Mouse (Mus musculus): Measurements from ENCODE around the gene Ubash3a. TPM values are rescaled to one million over a fixed set of nuclear protein-coding genes. Genes with fewer than 3 reads are reported as not detected.

Gene Ubash3a
- polyA plus RNA-seq, 1 experiment from 2014 or later: 0.03 TPM

- H3K9me3 ChIP-seq: no peaks in the 10 kb centered on the region
- 68% methylated on average over 8 of the region's 8 CpGs for WGBS
- H3K27ac ChIP-seq (replicated peaks): no peak overlapping the region
- H3K4me3 ChIP-seq: no peak overlapping the region
- H3K4me2 ChIP-seq (replicated peaks): no peak overlapping the region
- H3K9ac ChIP-seq (replicated peaks): no peak overlapping the region
- H3K36me3 ChIP-seq: no peaks in the 10 kb centered on the region
- no peaks in the 10 kb centered on the region for H3K27me3 ChIP-seq
- ATAC-seq (replicated peaks): no peak
- H3K4me1 ChIP-seq: no peaks in the 10 kb centered on the region
Measured at GRCm38 (mm10) chr17:31191825-31192224, 15.8 kb upstream of the Ubash3a start.

GRCm38 (mm10) chr17:31192663-31193062 lies 15.0 kb upstream of the Ubash3a start:
- 74% methylated on average over 2 of the region's 2 CpGs for WGBS
- no peaks in the 10 kb centered on the region for H3K36me3 ChIP-seq
- ATAC-seq (replicated peaks): no peak

GRCm38 (mm10) chr17:31193360-31193759 lies 14.3 kb upstream of the Ubash3a start:
- 85% methylated on average over 9 of the region's 9 CpGs for WGBS

More at GRCm38 (mm10) chr17:31192663-31193062, 15.0 kb upstream of the Ubash3a start:
- H3K9me3 ChIP-seq: no peaks in the 10 kb centered on the region
- no peak overlapping the region for H3K27ac ChIP-seq (replicated peaks)
- H3K4me3 ChIP-seq: no peak overlapping the region
- H3K9ac ChIP-seq (replicated peaks): no peak overlapping the region
- no peaks in the 10 kb centered on the region for H3K4me1 ChIP-seq
- no peaks in the 10 kb centered on the region for H3K27me3 ChIP-seq
- no peak overlapping the region for H3K4me2 ChIP-seq (replicated peaks)

GRCm38 (mm10) chr17:31195207-31195606 lies 12.5 kb upstream of the Ubash3a start:
- WGBS: 80% methylated on average over 6 of the region's 6 CpGs
- Histone ChIP-seq H3K9ac (replicated peaks) (no peak overlapping the region), H3K4me1 (no peaks in the 10 kb centered on the region), H3K9me3 (no peaks in the 10 kb centered on the region), H3K27me3 (no peaks in the 10 kb centered on the region), H3K4me3 (no peak overlapping the region), H3K36me3 (no peaks in the 10 kb centered on the region), H3K27ac (replicated peaks) (no peak overlapping the region), H3K4me2 (replicated peaks) (no peak overlapping the region)
- ATAC-seq (replicated peaks): no peak

More at GRCm38 (mm10) chr17:31193360-31193759, 14.3 kb upstream of the Ubash3a start:
- ATAC-seq (replicated peaks): no peak
- H3K4me3 ChIP-seq: no peak overlapping the region
- H3K9ac ChIP-seq (replicated peaks): no peak overlapping the region
- H3K9me3 ChIP-seq: no peaks in the 10 kb centered on the region
- H3K27me3 ChIP-seq: no peaks in the 10 kb centered on the region
- no peaks in the 10 kb centered on the region for H3K4me1 ChIP-seq
- no peak overlapping the region for H3K27ac ChIP-seq (replicated peaks)
- no peaks in the 10 kb centered on the region for H3K36me3 ChIP-seq
- H3K4me2 ChIP-seq (replicated peaks): no peak overlapping the region

GRCm38 (mm10) chr17:31196283-31196682 lies 11.4 kb upstream of the Ubash3a start:
- ATAC-seq (replicated peaks): no peak

GRCm38 (mm10) chr17:31198877-31199276 lies 8.8 kb upstream of the Ubash3a start, which contains the start of gene Tmprss3:
Tmprss3 (minus strand) TSS chr17:31198977.
- Histone ChIP-seq H3K9me3 (no peaks in the 10 kb centered on the region), H3K4me2 (replicated peaks) (no peak within 1 kb of the TSS), H3K9ac (replicated peaks) (no peak within 1 kb of the TSS), H3K27me3 (no peaks in the 10 kb centered on the region), H3K27ac (replicated peaks) (no peak within 1 kb of the TSS), H3K4me3 (no peak within 1 kb of the TSS), H3K4me1 (no peaks in the 10 kb centered on the region), H3K36me3 (no peaks in the 10 kb centered on the region)
- no peak for ATAC-seq (replicated peaks)
- WGBS: 88% methylated on average over 11 of the region's 11 CpGs

More at GRCm38 (mm10) chr17:31196283-31196682, 11.4 kb upstream of the Ubash3a start:
- H3K27ac ChIP-seq (replicated peaks): no peak overlapping the region
- no peaks in the 10 kb centered on the region for H3K36me3 ChIP-seq
- no peak overlapping the region for H3K4me2 ChIP-seq (replicated peaks)
- 86% methylated on average over 7 of the region's 7 CpGs for WGBS
- no peak overlapping the region for H3K9ac ChIP-seq (replicated peaks)
- no peak overlapping the region for H3K4me3 ChIP-seq
- no peaks in the 10 kb centered on the region for H3K9me3 ChIP-seq
- no peaks in the 10 kb centered on the region for H3K27me3 ChIP-seq
- H3K4me1 ChIP-seq: no peaks in the 10 kb centered on the region

- Histone ChIP-seq H3K36me3 (no peaks in the 10 kb centered on the region), H3K4me1 (no peaks in the 10 kb centered on the region), H3K9ac (replicated peaks) (no peak overlapping the region), H3K27ac (replicated peaks) (no peak overlapping the region), H3K27me3 (no peaks in the 10 kb centered on the region), H3K9me3 (no peaks in the 10 kb centered on the region), H3K4me2 (replicated peaks) (no peak overlapping the region), H3K4me3 (no peak overlapping the region)
- 94% methylated on average over 8 of the region's 8 CpGs for WGBS
- ATAC-seq (replicated peaks): no peak
Measured at GRCm38 (mm10) chr17:31208654-31209053, 981 bp downstream of the Ubash3a start.

- Histone ChIP-seq H3K4me3 (no peak overlapping the region), H3K27ac (replicated peaks) (no peak overlapping the region), H3K27me3 (no peaks in the 10 kb centered on the region), H3K9ac (replicated peaks) (no peak overlapping the region), H3K36me3 (no peaks in the 10 kb centered on the region), H3K4me1 (no peaks in the 10 kb centered on the region), H3K4me2 (replicated peaks) (no peak overlapping the region), H3K9me3 (no peaks in the 10 kb centered on the region)
- WGBS: 92% methylated on average over 11 of the region's 11 CpGs
- no peak for ATAC-seq (replicated peaks)
Measured at GRCm38 (mm10) chr17:31209376-31209930, 1.8 kb downstream of the Ubash3a start.

- Histone ChIP-seq H3K27ac (replicated peaks) (no peak overlapping the region), H3K4me2 (replicated peaks) (no peak overlapping the region), H3K4me1 (no peaks in the 10 kb centered on the region), H3K9ac (replicated peaks) (no peak overlapping the region), H3K27me3 (no peaks in the 10 kb centered on the region), H3K9me3 (no peaks in the 10 kb centered on the region), H3K4me3 (no peak overlapping the region), H3K36me3 (no peaks in the 10 kb centered on the region)
- 90% methylated on average over 7 of the region's 7 CpGs for WGBS
- no peak for ATAC-seq (replicated peaks)
Measured at GRCm38 (mm10) chr17:31210299-31210698, 2.6 kb downstream of the Ubash3a start.

GRCm38 (mm10) chr17:31211881-31212280 lies 4.2 kb downstream of the Ubash3a start:
- Histone ChIP-seq H3K4me1 (no peaks in the 10 kb centered on the region), H3K27me3 (no peaks in the 10 kb centered on the region), H3K36me3 (no peaks in the 10 kb centered on the region), H3K4me3 (no peak overlapping the region), H3K9me3 (no peaks in the 10 kb centered on the region), H3K4me2 (replicated peaks) (no peak overlapping the region), H3K27ac (replicated peaks) (no peak overlapping the region), H3K9ac (replicated peaks) (no peak overlapping the region)
- no peak for ATAC-seq (replicated peaks)
- WGBS: 88% methylated on average over 6 of the region's 6 CpGs

GRCm38 (mm10) chr17:31216068-31216955 lies 8.6 kb downstream of the Ubash3a start:
- no peaks in the 10 kb centered on the region for H3K36me3 ChIP-seq
- 38% methylated on average over 5 of the region's 5 CpGs for WGBS

GRCm38 (mm10) chr17:31222810-31223310 lies 15.2 kb downstream of the Ubash3a start:
- no peak overlapping the region for H3K4me2 ChIP-seq (replicated peaks)

More at GRCm38 (mm10) chr17:31216068-31216955, 8.6 kb downstream of the Ubash3a start:
- H3K4me3 ChIP-seq: no peak overlapping the region
- no peak for ATAC-seq (replicated peaks)
- H3K9me3 ChIP-seq: no peaks in the 10 kb centered on the region
- no peaks in the 10 kb centered on the region for H3K27me3 ChIP-seq
- no peak overlapping the region for H3K27ac ChIP-seq (replicated peaks)
- H3K4me1 ChIP-seq: no peaks in the 10 kb centered on the region
- no peak overlapping the region for H3K4me2 ChIP-seq (replicated peaks)
- no peak overlapping the region for H3K9ac ChIP-seq (replicated peaks)

More at GRCm38 (mm10) chr17:31222810-31223310, 15.2 kb downstream of the Ubash3a start:
- H3K9me3 ChIP-seq: no peaks in the 10 kb centered on the region
- no peak overlapping the region for H3K27ac ChIP-seq (replicated peaks)
- ATAC-seq (replicated peaks): no peak
- no peaks in the 10 kb centered on the region for H3K27me3 ChIP-seq
- no peak overlapping the region for H3K4me3 ChIP-seq
- H3K36me3 ChIP-seq: no peaks in the 10 kb centered on the region
- H3K4me1 ChIP-seq: no peaks in the 10 kb centered on the region
- 77% methylated on average over 4 of the region's 4 CpGs for WGBS
- H3K9ac ChIP-seq (replicated peaks): no peak overlapping the region

Measured in forebrain, embryonic 15.5 days (tissue).